Mouse (Mus musculus) lung, postnatal 36 days (tissue): Measurements from ENCODE around the gene Sae1.
"Not testable (repeated sequence)": the region's sequence is repeated elsewhere in the genome, so short reads cannot be mapped to it uniquely, and the experiment has no call there.

Experiments used
- DNase-seq: peaks from one replicate; pipeline ENCODE4 v3.0.0; 2022; ENCODE audit warnings: mixed read lengths

Gene Sae1

DNA sequence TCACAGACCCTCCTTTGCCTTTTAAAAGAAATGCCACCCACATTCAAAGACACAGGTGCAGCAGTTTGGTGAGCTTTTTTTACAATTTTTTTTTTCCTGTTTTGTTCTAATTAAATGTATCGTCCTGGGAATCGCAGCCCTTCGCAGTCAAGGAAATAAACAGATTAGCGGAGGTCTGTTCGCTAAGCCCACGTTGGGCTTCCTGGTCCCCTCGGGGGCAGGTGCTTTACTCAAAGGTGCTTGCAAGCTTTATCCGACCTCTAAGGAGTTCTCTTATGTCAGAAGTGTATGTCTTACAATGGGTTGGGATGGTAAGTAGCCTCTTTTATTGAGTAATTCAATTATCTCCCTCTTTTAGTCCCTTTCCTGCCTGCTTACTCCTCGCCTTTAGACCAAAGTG is 14.8 kb upstream of the Sae1 start:
- DNase-seq, result no peak

DNA sequence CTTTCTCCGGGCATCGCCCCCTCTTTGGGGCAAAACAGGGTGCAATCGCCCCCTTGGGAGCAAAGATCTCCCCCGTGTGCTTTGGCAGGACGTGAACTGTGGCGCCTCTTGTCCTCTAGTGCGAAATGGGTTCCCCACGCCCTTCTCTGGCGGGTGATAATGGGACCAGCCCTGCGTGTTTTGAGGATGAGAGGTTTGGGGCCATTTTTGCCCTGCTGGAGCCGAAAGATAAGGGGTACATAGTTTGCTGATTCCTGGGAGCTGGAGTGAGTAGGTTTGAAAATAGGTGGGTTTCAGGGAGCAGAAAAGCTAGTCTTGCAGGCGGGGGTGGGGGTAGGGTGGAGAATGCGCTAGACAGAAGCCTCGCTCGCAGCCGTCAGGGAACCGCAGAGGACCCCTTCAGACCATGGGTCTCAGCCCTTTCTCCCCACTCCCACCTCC is 14.4 kb upstream of the Sae1 start:
- peak; percentile 60 for DNase-seq

DNA sequence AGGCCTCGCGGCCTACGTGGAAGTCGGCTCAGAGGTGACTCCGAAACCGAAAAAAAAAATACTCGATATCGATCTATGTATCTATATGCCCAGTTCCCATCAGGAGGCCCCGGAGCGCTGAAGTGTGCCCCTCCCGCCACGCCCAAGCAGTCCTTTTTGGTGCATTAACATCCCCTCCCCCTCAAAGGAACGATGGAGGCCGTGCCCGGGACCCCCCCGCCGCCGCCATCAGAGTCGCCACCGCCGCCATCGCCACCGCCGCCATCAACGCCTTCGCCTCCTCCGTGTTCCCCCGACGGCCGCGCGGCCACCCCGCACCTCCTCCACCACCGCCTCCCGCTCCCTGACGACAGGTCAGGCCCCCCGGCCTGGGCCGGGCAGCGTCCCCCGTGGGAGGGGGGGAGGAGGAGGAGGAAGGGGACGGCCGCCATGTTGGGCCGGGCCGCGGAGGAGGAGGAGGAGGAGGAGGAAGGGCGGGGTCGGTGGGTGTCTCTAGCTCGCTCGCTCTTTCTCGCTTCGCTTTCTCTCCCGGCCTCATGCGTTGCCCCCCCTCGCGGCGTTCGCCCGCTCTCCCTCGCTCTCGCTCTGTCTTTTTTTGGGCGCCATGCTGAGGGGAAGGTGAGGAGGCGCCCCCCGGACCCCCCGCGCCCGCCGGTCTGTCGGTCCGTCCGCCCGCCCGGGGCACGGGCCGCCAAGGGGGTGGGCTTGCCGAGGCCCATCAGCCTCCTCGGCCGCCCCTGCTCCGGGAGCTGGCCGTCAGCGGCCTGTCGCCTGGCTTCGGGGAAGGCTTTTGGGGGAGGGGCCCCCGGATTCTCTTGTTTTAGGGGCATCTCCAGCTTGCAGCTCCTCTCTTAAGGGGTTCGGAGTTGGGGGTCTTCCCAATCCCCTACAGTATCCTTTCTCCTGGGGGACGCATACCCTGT is 13.3 kb upstream of the Sae1 start, which contains the start of gene Zc3h4:
Gene Zc3h4, plus strand, starts transcription at position 222 of the 923 bp plus-strand sequence.
- peak; percentile 92 for DNase-seq

GRCm38 (mm10) chr7:16399820-16400688 is 12.4 kb upstream of the Sae1 start:
- peak; percentile 98 for DNase-seq

GRCm38 (mm10) chr7:16399098-16399819 is 11.7 kb upstream of the Sae1 start:
- peak; percentile 96 for DNase-seq

- no peak for DNase-seq
These were observed 10.9 kb upstream of the Sae1 start for GRCm38 (mm10) chr7:16398387-16399050.

DNA sequence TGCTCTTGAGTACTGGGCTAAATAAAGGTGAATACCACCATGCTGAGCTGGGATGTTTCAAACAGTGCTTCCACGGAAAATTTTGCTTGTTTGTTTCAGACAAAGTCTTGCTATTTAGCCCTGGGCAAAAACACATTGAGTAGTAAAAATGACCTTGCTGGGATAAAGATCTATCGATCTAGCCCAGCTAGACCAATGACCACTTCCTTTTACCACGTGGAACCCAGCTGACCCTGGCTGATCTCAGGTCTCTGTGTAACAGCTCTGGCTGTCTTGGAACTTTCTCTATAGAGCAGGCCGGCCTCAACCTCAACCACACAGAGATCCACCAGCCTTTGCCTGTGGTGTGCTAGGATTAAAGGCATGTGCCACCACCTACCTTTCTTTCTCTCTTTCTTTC is 9.9 kb upstream of the Sae1 start:
- no peak for DNase-seq

GRCm38 (mm10) chr7:16395944-16396343 is 8.3 kb upstream of the Sae1 start:
- DNase-seq, result peak; percentile 76

- no peak for DNase-seq
These were observed 5.3 kb upstream of the Sae1 start for GRCm38 (mm10) chr7:16392923-16393322.

DNA sequence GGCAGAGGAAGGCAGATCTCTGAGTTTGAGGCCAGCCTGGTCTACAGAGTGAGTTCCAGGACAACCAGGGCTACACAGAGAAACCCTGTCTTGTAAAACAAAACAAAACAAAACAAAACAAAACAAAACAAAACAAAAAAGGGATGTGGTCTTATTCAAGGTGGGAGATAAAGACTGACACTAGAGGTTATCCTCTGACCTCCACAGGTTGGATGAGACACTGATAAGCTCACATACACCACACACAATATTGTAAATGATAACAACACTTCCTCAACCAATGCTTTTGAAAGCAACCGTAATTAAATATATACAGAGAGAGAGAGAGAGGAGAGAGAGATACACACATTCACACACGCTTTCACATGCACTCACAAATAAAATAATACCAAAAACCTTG is 2.3 kb upstream of the Sae1 start:
- DNase-seq, result not testable (repeated sequence)

DNA sequence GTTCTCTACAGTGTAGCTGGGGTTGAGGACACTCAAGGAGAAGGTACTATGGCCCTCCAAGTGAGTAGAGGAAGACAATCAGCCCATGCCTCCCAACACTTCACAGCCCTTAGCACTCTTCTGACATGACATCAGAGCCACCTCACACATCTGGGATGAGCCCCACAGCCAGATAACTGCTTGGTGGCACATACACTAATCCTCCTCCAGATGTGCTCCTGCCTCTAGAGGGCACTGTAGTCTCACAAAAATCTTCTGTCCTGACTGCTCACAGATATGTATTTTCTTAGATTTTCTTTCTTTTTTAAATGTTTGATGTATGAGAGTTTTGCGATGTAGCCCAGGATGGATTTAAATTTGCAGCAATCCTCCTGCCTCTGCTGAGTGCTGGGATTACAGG is 11.1 kb downstream of the Sae1 start:
- peak; percentile 81 for DNase-seq

DNA sequence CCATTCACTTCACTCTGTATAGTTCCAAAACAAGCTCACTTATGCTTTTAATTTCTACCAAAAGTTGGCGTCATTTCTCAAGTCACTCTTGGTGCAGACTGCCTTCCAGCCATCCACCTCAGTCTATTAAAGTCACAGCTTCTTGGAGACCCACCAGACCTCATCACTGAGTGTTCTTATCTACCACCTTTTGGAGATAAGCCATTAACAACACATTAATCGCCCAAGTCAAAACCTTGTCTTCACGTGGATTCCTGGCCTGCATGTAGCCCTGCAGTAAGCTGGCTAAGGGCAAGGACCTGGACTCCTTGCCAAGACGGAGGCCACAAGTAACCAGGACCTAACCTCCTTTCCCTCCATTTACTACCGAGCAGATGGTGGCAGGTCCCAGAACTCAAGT is 12.6 kb downstream of the Sae1 start:
- DNase-seq, result no peak

DNA sequence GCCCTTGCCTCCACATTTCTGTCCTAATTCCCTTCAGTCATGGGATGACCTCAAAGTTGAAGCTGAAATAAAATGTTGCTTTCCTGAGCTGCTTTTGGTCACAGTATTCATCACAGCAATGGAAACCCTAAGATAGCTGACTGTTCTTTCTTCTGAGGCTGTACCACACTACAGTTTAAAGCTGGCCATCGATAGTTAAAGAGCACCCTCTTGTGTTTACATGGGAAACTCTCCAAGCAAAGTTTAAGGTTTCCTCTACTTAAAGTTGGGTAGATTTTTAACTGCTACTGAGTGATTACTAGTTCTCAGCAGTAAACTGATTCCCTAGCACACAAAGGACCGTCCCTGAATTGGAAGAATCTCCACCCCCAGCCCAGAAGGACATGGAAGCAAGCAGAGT is 13.9 kb downstream of the Sae1 start:
- DNase-seq, result peak; percentile 53

GRCm38 (mm10) chr7:16370596-16370995 is 17.0 kb downstream of the Sae1 start:
- no peak for DNase-seq

GRCm38 (mm10) chr7:16368835-16369234 is 18.8 kb downstream of the Sae1 start:
- DNase-seq, result peak; percentile 43

GRCm38 (mm10) chr7:16366669-16367068 is 20.9 kb downstream of the Sae1 start:
- no peak for DNase-seq

DNA sequence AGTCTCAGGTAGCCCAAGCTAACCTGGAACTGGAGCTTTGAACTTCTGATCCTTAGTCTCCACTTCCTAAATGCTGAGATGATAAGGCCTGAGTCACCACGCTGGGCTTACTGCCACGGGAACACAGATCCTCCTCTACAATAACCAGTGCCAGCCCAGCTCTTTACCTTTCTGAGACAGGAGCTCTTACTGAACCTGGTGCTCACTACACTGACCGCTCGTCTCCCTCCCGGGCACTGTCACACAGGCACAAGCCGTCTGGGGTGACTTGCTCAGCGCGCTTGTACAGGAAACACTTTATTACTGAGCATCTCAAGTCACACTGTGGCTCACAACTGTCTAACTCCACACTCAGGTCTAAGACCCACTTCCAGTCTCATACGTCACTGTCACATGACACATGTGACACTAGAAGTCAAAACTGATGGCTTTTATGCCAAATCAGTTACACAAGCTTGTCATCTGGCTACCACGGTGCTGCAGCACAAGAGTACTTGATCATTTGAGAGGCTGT is 21.4 kb downstream of the Sae1 start:
- DNase-seq, result peak; percentile 80

DNA sequence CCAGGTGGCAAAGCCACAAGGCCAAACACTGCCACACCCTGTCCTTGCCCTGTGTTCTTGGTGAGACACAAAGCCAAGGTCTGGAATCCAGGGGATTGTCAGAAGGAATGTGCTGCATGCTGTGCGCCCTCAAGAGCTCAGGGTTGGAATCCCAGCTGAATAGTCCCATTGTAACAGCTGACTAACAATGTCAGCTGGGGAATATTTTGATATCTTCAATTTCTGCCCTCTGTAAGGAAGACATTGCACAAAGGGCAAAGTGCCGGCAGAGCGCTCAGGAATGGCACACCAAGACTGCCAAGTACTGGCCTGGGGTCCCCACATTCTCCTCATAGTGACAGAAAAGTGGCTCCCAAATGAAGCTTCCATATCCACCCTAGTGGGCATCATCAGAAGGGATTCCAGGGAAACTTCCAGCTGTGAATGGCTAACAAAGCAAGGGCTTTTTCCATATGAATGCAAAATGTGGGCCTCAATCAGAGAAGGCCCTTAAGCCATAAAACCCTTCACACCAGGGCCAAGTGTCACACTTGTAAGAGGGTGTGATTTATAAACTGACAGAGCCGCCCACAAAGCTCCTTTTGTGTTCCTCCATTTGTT is 22.6 kb downstream of the Sae1 start:
- peak; percentile 72 for DNase-seq

DNA sequence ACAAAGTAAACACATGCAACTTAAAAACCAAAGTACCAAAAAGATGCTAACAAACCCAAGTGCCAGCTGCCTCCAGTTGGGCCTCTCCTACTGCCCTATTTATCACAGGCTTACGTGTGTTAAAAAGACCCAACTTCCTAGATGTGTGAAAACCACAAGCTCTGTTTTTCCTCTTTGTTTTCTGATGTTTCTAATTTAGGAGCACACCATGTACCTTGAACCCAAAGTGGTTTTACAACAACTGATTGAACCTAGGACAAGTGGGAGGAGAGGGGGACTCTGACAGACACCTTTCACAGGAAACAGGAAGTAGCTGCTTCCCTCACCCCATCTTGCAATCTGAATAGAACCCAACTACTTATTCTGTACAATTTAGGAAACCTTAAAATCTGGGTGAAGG is 23.3 kb downstream of the Sae1 start:
- peak; percentile 42 for DNase-seq

DNA sequence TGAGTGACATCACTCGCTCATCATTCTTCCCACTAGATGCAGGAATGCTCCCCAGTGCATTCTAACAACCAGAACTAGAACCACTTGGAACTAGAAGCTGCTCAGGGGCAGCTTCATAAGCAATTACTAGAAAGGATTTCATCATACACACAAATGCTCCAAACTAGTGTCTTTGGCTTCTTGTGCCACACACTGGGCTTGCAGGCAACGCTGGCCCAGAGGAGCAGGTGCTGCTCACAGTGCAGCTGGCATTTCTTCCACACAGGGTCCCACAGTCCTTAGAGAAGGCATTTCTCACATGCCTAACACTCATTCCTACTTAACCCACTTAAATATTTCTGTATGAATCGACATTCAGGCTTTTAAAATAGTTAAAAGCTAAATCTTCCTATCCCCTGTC is 30.0 kb downstream of the Sae1 start:
- DNase-seq, result no peak

DNA sequence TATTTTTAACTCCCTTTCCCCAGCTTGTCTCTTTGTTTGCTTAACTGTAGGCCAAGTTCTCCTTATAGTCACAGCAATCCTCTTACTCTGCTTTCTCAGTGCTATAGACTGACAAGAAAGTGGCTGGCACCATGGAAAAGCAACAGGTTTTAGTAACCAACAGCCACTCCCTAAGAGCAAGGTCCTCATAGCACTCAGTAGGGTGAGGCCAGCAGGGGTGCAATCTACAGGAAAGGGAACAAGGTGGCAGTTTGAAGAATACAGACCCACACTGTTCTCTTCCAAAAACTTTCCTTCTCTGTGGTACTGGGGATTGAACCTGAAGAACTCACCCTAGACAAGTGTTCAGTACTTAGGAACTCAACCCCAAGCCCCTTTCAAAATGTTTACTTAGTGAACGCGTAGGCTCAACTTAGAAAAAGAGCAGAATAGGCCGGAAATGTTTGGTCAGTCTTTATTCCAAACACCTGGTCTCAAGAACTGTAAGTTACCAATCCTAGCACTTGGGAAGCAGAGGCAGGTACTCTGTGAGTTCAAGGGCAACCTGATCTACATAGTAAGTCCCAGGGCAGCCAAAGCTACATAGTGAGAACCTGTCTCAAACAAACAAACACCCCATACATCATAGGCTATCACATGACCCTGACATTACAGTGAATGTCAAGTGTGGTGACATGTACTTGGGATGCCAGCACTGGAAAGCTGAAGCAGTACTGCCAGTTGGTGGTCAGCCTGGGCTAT is 31.6 kb downstream of the Sae1 start:
- DNase-seq, result no peak
